Mouse (Mus musculus) left cerebral cortex, adult 11 months (tissue): ENCODE measurements around the gene Gm5105.

ENCODE experiments used
- DNase-seq: peaks from one replicate; pipeline ENCODE4 v3.0.0; 2022; ENCODE audit warnings: low spot score

Gm5105 gene

DNA sequence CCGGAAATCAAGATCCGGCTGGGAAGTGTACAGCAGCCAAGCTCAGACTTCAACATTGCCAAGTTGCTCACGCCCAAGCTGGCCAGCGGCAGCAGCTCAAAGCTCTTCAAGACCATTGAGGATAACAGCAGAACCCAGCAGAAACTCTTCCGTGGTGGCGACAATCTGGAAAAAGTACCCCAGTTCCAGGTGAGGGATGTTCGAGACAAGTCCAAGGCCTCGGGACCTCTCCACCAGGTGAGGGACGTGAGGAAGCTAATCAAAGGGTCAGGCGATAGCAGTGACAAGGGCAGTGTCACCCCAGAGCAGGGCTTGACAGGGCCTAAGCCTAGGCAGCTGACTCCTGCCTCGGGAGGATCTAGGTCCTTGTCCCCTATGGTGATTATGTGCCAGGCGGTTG, 915 bp upstream of the Gm5105 start:
- DNase-seq, result no peak

DNA sequence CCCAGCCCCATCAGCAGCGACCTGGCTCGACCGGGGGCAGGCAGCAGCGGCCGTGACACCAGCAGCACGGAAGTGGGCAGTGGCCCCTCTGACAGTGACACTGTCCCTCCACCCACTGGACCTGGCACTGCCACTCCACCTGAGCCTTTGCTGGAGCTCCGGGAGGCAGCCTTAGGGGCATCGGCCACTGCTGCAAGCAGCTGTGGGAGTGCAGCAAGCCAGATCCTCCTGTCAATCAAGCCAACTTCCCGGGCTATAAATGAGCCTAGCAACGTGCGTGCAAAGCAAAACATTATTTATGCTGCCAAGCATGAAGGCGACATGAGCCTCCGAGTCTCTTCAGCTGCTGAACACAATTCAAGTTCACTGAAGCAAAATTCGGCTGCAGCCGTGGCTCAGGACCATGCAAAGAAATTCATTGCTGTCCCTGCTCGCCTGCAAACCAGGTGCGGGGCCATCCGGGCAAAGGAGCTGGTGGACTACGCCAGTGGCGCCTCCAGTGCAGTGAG, 786 bp downstream of the Gm5105 start:
- peak; percentile 14 for DNase-seq

DNA sequence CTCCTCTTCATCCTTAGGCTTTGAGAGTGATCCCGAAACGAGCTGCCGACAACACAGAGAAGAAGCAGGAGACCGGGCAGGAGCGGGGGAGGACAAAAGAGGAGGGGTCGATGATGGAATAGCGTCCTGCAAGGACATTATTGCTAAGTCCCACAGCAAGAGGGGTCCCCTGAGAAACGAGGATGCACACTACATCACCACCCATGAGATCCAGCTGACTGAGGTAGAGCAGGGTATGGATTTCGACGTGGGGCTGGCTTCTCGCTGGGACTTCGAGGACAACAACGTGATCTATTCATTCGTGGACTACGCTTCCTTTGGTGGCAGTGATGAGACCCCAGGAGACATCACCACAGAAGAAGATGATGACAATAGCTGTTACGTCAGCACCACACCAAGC, 1.3 kb downstream of the Gm5105 start:
- DNase-seq, result no peak

- DNase-seq, result no peak
Observed at GRCm38 (mm10) chr3:138064732-138065645, 2.2 kb downstream of the Gm5105 start, which contains the start of gene 1110002E22Rik. 1110002E22Rik (plus strand) TSS chr3:138065052.

DNA sequence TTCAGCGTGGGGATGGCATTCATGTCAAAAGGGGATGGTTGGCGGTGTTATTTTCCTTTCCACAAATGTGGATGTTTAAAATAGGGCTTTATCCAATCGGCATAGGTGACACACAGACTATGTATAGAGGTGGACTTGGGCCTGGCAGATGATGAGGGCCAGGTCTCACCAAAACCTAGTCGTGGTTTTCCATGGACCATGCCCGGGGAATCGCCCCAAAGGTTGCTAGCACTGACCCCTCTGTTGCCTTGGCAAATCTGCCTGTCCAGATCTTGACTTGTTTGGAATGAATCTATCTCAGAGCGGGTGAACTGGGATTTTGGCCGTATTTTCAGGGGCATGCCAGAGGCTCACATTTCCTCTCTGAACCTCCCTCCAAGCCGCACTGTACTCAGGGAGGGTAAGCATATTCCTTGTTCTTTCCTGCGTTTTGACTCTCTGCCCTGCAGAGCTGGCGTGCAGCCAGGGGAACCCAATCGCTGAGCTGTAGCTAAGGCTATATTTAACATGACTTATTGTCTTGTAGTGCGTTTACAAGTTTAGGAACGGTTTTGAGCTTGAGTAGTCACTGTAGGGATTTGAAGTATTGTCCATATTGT, 3.4 kb downstream of the Gm5105 start:
- DNase-seq, result no peak

GRCm38 (mm10) chr3:138062673-138063072, 4.5 kb downstream of the Gm5105 start:
- DNase-seq, result no peak

GRCm38 (mm10) chr3:138061205-138061911, 5.8 kb downstream of the Gm5105 start:
- DNase-seq, result no peak

DNA sequence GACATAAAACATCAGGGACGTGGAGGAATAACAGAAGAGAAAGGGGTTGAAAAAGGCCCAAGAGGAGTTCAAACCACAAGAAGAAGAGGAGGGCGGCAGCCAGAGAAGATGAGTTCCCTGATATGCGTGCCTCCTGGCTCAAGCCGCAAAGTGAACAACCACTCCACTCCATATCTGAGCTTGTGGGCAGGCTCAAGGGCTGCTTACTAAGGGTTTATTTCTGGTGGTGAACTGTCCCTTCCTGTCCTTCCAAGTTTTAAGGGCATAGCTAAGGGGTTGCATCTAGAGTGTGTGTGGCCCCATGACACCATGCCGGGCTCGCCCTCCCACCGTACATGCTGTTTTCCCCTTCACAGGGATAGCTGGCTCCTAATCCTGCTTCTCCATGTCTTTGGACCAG, 6.8 kb downstream of the Gm5105 start:
- no peak for DNase-seq

DNA sequence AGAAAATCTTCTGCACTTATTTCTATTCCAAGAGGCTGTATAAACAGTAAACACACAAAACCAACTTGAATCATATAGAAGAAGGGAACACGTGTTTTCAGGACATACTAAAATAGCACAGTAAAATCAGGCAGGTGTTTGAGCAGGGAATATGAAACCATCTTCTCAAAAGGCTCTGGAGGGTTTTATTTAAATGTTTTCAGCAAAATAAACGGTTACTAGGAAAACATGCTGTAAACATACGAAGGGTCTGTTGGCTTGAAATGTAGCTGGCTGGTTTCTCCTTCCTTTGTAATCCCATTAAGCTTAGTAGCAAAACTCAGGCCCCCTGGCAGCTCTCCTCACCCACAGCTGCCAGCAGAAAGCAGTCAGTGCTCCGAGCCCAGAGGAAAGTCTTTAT, 9.0 kb downstream of the Gm5105 start:
- no peak for DNase-seq

DNA sequence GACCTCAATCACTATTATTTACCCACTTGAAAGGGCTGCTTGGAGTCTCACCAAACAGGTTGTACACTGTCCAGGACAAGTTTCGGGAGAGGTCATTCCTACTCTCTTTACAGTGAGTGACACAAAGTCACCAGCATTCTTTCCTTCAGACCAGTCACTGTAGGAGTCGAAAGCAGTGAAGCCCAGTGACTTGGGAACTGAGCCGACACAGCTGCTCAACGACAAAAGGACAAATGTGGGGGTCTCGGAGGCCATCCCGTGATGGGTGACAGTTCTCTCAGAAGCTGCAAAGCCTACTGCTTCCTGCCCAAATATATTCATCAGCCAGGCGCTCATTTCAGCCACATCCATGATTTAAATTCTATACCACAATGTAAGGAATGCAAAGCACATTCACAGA, 10.2 kb downstream of the Gm5105 start:
- DNase-seq, result no peak

DNA sequence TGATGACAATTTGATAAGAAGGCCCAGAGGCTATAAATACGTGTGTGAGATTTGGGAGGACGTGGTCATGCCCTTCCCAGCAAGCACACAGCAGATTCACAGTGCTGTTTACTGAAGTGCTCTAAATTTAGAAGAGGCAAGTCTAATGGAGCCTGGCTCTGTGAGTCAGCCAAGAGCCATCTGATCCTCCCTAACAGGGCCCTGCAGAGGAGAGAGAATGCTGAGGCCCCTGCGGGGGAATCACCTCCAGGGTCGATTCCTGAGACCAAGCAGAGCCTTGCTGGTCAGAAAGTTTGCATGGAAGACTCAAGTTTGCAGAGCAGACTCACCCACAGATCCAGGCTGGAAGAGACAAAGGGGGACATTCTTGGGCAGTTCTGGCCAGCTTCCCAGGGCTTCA, 13.2 kb downstream of the Gm5105 start:
- DNase-seq, result no peak

DNA sequence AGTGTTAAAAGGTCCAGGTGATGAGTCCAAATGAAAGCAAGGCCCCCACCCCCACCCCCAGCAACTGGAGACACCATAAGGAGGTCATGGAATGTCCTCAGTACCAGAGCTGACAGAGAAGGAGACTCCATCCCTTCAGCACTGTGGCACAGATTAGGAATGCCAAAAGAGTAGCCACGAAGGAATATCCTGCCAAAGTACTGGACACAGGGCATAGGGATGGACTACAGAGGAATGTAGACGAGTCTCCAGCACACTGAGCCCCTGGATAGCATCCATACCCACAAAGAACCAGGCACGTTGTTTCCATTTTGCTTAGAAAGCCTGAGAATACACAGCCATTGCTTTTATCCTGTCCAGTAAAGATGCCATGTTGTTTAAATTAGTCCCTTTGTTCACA, 15.8 kb downstream of the Gm5105 start:
- no peak for DNase-seq

DNA sequence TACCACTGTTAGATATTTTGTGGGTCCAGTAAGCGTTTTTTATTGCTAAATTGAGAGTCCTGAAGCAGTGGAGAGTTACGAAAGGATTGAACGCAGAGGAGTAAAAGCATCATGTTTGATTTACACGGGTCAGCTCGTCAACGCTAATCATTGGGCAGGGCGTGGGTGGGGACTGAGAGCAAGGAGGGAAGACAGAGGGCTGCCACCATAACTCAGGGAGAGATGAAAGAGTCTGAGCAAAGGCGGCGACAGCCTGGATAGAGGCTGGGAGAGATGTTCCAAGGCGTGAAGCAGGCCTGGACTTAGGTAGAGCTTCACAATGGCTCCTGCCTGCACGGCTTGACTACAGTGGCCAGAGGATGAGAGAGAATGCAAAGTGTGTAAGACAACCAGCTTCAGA, 16.4 kb downstream of the Gm5105 start:
- DNase-seq, result no peak

DNA sequence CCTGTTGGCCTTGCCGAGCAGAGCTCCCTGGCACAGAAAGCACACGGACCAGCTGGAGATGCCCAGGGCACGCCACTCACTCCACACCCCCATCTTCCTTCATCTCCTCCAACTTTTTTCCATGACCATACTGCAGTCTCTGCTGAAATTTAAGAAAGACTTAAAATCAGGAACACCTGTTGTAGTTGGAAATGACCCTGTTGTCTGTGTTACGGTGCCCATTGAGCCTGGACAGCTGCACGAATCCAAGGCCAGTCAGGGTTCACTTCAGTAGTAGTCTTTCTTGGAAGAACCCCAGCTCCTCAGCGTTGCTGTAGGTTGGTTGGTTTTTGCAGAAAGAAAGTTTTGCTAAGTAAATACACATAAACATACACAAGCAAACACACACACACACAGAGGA, 17.6 kb downstream of the Gm5105 start:
- DNase-seq, result no peak

DNA sequence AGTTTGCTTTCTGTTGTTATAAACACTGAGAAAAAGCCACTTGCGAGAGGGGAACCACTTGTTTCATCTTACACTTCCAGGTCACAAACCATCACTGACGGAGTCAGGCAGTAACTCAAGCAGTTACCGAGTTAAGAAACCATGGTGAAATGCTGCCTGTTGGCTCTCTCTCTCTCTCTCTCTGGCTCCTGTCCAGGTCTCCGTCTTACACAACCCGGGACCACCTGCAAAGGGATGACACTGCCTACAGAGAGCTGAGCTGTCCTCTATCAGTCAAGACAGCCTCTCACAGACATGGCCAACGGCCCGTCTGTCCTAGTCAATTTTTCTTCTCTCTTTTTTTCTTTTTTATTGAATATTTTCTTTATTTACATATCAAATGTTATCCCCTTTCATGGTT, 23.9 kb downstream of the Gm5105 start:
- DNase-seq, result no peak

- DNase-seq, result no peak
Observed at GRCm38 (mm10) chr3:138041591-138042301, 25.4 kb downstream of the Gm5105 start.

DNA sequence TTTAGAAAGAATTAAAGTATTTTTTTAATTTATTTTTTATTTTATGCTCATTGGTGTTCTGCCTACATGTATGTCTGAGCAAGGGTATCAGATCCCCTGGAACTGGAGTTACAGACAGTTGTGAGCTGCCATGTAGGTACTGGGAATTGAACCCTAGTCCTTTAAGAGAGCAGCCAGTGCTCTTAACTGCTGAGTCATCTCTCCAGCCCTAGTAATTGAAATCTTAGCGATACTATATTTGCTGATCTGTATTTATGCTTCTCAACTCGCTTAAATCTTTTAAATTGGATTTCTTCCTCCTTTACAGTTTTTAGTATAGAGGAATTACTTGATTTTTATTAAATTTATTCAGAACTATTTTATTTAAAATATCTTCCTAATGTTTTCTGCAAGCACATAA, 26.2 kb downstream of the Gm5105 start:
- no peak for DNase-seq

- DNase-seq, result no peak
Observed at GRCm38 (mm10) chr3:138033986-138034385, 33.2 kb downstream of the Gm5105 start.

GRCm38 (mm10) chr3:138030563-138030962, 36.6 kb downstream of the Gm5105 start:
- DNase-seq, result no peak

- DNase-seq, result no peak
Observed at GRCm38 (mm10) chr3:138029351-138029750, 37.8 kb downstream of the Gm5105 start.

- DNase-seq, result no peak
Observed at GRCm38 (mm10) chr3:138027575-138028362, 39.4 kb downstream of the Gm5105 start.
